Mouse (Mus musculus): ENCODE data around the gene Secisbp2.

Secisbp2 gene

GRCm38 (mm10) chr13:51731474-51731873 is 80.0 kb downstream of the Secisbp2 start:
- in situ Hi-C loops (cut with MboI, MseI) = no loop called here

GRCm38 (mm10) chr13:51732097-51732664 is 80.7 kb downstream of the Secisbp2 start:
- in situ Hi-C loops (cut with MboI, MseI) = no loop called here
